Mouse (Mus musculus) spleen, embryonic (tissue): Measurements from ENCODE around the gene H6pd.

Experiments used
- CTCF ChIA-PET: fragments of 350-600 bp; sonication (Branson Sonifier 250); formaldehyde crosslinking; loops from one replicate; lab custom pipeline; 2022; lab: Charles Lee

The H6pd gene

GRCm38 (mm10) chr4:149949691-149950090 is 59.1 kb downstream of the H6pd start:
- CTCF ChIA-PET: no interaction called here

DNA sequence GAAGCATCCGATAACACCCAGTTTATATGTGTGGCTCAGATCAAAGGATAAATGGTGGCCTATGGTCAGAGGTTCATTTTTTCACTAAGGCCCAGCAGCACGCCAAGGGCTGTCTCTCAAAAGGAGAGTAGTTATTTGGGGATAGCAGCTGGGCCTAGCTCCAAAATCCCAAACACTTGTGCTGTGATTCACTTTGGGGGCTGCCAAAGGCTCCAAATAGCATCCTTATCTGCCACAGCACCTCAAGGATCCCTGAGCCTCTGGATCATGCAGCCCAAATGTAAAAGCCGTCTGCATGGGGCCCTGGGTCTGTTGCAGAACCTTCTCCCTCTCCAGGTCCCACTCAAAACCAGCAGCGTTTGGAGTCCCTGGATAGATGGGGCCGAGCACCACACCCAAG is 60.7 kb downstream of the H6pd start:
- CTCF ChIA-PET: no interaction called here

GRCm38 (mm10) chr4:149947396-149947795 is 61.4 kb downstream of the H6pd start:
- CTCF ChIA-PET: no interaction called here

DNA sequence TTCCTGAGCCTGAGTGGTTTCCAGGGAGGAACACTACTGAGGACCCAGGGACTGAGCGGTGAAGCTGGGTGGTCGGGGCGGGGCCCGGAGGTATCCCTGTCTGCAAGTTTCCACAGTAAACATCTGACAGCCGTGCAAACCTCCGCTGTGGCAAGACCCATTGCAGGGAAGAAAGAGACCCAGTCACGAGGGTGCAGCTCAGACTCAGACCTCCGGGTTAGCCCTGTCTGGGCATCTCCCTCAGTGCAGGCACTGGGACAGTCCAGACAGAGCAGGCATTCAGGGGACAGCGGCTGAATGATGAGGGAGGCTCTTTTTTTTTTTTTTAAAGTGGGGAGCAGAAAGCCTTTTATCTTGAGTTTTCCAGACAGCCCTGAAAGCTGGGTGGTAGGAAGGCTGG is 63.6 kb downstream of the H6pd start:
- CTCF ChIA-PET: no interaction called here

GRCm38 (mm10) chr4:149944214-149944613 is 64.6 kb downstream of the H6pd start:
- CTCF ChIA-PET: interaction anchor here (0.7 kb wide), 1 partner anchor 9 kb away, joined by 9 read pairs; no protein-coding TSS in a partner anchor

- CTCF ChIA-PET: interaction anchor here (0.5 kb wide), 1 partner anchor 112 kb away, joined by 5 read pairs; no protein-coding TSS in a partner anchor
Measured at GRCm38 (mm10) chr4:149942831-149943741, 65.7 kb downstream of the H6pd start.

GRCm38 (mm10) chr4:149941067-149941755 is 67.6 kb downstream of the H6pd start:
- CTCF ChIA-PET: no interaction called here

GRCm38 (mm10) chr4:149938701-149939100 is 70.1 kb downstream of the H6pd start:
- CTCF ChIA-PET: no interaction called here

- CTCF ChIA-PET: no interaction called here
Measured at GRCm38 (mm10) chr4:149936921-149937320, 71.9 kb downstream of the H6pd start.

DNA sequence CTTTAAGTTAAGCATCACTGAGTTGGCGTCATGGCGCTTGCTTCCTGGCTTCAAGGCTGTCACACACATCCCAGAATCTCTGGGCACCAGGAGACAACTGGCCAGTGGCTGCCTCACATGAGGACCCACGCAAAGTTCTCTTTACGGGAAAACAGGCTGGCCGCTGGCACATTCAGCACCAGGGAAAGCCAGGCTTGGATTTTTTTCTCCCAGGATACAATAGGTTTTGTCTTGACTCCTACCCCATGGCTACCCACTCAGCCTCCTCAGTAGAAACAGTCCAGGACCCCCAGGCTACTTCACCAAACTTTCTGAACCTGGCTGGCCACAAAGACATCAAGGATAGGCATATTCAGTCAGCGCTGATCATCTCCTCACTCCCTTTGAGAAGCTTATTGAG is 73.4 kb downstream of the H6pd start:
- CTCF ChIA-PET: interaction anchor here (1.1 kb wide), 1 partner anchor 9 kb away, joined by 9 read pairs; no protein-coding TSS in a partner anchor

DNA sequence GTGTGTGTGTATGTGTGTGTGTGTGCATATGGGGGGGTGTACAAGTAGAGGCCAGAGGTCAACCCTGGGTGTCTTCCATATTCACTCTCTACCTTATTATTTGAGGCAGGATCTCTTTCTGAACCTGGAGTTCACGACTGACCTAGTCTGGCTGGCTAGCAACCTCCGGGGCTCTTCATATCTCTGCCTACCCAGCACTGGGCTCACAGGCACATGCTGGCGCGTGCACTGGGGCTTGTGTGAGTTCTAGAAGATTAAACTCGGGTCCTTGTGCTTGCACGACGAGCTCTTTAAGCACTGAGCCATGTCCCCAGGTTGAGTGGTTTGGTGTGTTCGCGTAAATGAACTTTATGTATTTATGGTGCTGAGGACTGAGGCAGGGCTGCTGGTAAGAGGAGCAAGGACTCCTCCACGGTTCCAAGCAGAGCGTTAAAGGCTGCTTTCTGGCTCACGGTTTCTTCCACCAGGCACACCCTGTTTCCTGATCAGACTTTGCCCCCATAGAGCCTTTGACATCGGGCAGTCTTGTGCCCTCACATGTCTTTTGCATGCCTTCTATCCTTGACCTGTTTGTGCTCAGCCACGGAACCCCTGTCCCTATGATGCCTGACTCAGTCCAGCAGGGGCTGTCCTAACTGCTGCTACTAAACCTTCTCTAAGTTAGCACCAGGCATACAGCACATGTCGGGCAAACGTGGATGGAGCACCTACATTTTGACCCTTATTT is 75.1 kb downstream of the H6pd start:
- CTCF ChIA-PET: interaction anchor here (0.7 kb wide), 1 partner anchor 25 kb away, joined by 3 read pairs; no protein-coding TSS in a partner anchor

DNA sequence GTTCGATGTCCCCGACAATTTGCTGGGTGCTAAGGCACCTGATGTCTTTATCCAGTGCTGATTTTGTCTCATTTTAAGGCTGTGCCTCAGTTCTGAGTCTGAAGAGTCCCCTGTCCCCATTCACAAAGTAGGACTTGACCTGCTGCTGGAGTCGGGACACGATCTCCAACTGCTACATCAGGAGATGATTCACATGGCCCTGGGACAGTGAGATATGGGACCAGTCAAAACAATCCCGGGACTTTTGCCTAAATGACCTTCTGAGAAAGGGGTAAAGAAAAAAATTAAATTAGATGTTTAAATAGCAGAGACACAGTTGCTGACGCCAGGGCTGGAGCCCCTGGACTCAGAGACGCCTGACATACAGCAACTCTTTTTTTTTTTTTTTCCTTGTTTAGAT is 75.8 kb downstream of the H6pd start:
- CTCF ChIA-PET: no interaction called here

GRCm38 (mm10) chr4:149932108-149932815 is 76.6 kb downstream of the H6pd start:
- CTCF ChIA-PET: interaction anchor here (1.0 kb wide), 1 partner anchor 7 kb away, joined by 3 read pairs; no protein-coding TSS in a partner anchor

DNA sequence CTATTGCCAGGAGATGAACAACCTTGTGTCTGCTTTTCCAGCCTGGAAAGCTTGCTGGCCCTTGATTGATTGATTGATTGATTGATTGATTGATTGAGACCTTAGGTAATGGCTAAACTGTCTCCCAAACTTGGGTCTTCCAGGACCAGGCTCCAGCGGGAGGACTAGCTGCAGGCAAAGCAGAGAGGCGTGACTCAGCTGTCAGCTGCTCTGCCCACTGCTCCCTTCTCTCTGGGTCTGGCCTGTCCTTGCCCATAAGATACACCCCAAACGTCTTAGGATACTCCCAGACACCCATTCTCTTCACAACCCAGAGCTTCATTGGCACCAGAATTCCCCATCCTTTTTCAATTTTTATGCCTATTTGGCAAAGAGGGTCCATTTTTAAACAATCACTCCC is 78.1 kb downstream of the H6pd start:
- CTCF ChIA-PET: interaction anchor here (1.0 kb wide), 1 partner anchor 9 kb away, joined by 3 read pairs; no protein-coding TSS in a partner anchor
